Mouse (Mus musculus): ENCODE results near the gene Tmeff1.

Tmeff1 gene

DNA sequence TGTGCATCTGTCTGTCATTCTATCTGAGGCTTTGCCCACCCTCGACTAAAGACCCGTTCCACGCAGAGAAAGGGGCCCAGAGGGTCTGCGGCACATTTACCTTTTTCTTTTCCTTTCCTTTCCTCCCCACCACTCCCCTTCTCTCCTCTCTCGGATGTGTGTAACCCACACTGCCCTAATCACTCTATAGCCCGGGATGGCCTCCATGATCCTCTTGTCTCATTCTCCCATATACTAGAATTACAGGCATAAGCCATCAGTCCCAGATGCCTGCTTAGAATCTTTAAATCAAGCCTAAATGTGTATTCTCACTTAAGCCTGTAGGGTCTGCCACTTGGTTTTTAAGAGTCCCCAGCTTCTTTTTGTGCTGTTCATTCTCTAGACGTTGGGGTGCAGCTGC, 8.6 kb upstream of the Tmeff1 start:
- DNase-seq, result no peak

DNA sequence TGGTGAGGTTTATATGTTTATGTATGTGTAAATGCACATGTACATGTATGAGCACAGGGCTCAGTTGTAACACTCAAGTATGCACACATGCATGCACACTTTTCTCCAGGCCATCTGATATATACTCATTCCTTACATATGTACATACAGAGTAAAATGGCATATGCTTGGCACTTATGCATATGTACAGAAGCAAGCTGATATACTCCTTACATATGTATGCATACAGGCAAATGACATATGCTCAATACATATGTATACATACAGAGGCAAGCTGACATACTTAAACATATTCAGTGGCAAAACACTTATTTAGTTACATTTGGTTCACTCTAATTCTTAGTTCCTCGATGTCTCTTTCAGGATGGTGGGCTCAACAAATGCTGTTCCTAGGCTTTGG, 7.1 kb upstream of the Tmeff1 start:
- DNase-seq, result no peak

DNA sequence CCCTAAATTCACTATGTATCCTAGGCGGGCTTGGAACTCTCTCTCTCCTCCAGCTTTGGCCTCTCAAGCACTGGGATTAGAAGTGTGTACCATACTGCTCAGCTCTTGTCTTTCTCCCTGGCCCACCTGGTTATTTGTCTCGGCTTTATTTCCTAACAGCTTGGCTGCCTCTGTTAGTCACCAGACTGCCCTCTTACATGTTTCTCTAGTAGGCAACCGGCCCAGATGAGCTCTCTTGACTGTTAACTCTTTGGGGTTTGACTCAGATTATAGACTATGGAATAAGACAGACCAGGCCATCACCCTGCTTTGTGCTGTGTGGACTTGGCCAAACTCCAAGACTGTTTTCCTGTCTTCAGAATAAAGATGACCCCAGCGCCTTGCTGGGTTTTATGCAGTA, 6.6 kb upstream of the Tmeff1 start:
- DNase-seq, result no peak

DNA sequence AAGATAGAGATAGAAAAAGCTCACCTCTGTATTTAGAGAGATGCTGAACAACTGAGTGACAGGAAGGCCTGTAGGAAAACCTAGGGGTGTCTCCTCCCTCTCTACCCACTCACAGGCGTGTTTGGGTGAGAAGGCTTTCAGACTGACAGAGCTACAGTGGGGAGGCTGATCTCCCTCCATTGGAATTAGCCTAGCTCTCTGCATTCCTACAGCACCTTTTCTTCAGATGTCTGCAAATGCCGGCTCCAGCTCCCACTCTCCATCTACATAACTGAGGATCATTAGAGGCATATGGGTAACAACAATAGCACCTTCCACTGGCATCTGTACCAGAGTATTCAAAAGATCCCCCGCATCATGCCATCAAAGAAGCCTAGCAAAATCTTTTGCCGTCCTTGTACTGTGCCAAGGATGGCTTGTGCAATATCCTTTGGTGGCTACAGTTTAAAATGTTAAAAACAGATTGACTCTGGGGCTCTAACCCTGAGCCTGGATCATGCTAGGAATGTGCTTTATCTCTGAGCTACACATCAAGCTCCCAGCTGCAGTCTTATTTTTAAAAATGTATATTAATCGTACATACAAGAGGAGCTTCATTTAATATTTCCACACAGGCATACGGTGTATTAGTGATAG, 5.4 kb upstream of the Tmeff1 start:
- no peak for DNase-seq

DNA sequence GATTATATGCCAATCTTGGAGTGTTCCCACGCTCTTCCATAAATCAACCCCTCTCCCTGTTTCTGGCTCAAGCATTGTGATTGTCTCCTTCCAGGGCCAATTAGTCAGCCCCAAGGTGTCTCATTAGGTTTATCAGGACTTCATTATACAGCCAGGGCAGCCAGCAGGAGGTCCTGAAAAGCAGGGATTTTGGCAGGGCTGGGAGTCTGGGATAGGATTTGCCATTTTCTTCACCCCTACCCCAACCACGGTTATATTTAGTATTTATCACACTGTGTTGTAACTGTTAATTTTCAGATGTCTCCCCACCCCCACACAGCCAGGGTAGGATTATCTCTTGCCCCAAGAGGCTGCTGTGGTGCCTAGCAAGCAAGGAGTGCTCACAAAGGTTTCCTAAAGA, 3.8 kb upstream of the Tmeff1 start:
- no peak for DNase-seq

DNA sequence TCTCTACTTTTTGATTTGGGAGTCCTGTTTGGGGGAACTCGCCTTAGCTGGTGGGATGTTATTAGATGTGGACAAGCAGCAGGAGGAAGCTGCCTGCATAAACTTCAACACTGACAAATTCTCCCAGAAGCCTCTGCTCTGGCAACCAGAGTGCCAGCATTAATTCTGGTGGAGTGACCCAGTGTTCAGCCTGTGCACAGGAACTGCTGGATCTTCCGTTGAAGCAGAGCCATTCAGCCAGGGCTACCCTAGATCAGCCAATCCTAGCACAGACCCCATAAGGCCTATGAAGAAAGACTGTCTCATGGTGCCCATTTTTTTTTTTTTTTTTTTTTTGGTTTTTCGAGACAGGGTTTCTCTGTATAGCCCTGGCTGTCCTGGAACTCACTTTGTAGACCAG, 3.0 kb upstream of the Tmeff1 start:
- no peak for DNase-seq

DNA sequence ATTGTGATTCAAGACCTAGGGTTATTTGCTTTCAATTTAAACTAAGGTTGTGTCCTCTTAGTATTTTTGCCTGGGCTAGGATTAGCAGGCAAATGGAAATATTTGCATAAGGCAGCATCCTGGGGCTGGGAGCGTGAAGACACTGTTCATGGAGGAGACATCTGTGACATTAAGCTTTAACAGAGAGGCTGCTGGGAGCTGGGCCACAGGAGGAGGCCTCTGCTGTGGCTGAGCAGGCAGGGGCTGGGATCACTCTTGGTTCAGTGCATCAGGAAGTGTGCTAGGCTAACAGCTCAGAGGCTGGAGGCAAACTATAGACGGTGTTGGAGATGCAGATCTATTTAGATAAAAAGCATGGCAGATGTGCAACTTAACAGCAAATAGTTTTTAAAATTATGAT, 2.0 kb upstream of the Tmeff1 start:
- no peak for DNase-seq

DNA sequence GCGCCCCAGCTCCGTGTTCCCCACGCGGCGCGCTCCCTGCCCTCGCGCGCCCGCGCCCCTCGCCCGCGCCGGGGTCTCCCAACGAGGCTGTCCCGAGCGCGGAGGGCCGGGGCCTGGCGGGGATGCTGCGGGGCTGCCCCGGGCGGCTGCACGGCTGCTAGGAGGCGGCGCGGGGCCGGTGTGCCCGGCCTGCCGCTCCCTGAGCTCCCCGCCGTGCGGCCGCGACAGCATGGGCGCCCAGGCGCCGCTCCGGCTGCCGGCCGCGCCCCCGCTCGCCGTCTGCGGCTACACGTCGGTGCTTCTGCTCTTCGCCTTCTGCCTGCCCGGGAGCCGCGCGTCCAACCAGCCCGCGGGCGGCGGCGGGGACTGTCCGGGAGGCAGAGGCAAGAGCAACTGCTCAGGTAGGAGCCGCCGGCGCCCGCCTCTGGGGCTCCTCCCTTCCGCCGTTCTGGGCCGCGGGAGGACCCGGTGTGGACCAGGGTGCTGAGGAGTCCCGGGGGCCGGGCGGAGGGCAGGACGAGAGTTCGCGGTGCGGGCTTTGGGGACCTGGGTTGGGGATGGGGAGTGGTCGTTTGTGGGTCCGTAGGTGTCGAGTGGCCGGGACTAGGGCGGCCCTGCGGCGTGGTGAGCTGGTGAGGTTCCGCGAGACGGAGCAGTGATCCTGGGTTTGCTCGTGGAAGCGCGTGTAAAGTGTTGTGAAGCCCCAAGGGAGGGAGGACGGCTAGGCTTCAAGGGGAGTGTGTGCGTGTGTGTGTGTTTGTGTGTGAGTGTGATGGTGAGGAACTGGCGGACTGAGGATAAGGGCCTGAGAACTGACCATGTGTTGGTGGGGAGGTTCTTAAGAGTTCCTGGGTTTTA, 496 bp downstream of the Tmeff1 start:
- peak; percentile 7 for DNase-seq

DNA sequence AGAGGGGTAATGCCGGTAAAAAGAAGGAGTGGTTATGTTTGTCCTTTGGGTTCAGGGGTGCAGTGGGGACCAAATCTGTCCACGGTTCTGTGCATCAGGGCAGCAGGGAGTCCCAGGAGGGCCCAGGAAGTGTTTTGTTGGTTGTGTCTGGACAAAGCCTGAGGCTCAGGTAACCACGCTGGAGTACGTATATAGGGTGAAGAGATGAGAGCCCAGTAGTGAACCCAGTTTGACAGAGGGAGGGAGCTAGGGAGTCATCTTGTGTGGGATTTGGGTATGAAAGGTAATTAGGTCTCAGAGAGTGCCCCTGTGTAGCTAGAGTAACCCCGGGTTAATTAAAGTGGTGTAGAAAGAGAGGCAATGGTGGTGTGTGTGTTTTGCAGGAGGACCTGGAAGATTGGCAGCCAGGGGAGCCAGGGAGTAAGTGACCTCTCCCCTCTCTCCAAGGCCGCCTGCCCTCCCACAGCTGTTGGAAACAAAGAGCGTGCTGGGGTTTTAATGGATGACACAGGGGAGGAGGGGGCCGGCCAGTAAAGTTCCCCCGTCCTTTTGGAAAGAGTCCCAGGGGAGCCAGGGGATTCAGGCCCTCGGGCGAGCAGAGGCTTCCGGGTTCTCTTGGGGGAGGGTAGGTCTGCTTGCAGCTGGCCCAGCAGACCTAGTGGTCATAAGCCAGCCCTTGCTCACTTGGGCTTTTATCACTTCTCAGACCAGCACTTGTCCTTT, 1.3 kb downstream of the Tmeff1 start:
- no peak for DNase-seq

DNA sequence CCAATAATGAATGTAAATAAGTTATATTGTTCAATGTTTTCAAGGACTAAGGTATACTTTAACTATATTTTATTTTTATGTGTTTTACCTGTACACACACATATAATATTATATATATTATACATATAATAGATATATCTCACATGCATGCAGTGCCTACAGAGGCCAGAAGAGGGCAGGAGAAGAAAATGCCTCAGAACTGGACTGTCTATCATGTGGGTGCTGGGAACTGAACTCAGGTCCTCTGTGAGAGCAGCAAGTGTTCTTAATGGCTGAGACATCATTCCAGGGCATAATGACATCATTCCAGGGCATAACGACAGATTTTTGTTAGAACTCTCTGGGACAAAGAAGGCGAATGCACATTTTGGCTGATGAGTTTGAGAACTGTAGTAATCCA, 2.6 kb downstream of the Tmeff1 start:
- DNase-seq, result no peak

DNA sequence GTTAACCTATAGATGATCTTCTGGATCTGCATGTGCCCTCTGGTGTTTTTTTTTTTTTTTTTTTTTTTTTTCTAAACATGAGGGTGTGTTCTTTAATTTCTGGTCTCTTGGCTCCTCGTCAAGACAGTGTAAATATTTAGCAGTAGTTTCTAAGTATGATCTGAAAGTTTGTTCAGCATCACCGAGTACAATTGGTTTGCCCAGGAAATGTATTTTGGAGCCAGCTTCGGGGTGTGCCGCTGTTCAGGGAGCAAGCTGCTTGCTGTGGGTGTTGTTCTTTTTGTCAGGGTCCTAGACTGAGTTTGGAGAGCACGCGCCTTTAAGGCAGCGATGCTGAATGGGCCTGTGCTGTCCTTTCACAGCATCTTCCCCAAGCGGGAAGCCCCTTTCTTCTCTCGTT, 3.6 kb downstream of the Tmeff1 start:
- no peak for DNase-seq

DNA sequence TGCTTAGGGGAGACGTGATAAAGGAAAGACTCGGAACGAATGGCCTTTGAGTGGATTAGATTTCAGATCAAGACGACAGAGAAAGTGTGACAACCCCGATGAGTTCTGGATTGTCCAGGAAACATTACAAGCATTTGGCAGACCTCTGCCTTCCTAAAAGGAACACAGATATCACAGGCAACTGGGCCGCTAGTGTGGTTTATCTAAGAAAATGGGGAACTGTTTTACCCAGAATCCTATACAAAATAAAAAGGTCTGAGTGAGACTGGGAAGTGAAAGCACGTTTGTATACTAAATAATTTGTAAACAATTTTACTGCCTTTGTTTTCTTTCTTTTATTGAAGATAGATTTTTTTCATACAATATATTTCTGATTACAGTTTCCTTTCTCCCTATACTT, 5.9 kb downstream of the Tmeff1 start:
- DNase-seq, result no peak

DNA sequence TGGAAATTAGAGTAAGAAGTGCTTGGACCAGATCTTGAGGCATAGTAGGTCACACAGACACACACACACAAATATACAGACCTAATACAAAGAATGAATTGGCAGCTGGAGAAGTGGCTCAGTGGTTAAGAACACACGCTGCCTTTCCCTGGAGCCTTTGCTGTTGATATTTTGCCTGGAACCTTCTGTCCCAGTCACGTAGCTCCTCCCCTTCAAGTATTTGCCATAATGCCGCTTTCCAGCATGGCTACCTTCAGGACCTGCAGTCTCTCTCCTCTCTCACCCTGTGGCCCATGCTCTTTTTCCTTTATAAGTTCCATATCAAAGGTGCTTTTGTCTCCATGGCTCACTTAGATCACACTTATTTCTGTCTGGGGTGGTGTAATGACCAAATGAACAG, 6.4 kb downstream of the Tmeff1 start:
- no peak for DNase-seq

DNA sequence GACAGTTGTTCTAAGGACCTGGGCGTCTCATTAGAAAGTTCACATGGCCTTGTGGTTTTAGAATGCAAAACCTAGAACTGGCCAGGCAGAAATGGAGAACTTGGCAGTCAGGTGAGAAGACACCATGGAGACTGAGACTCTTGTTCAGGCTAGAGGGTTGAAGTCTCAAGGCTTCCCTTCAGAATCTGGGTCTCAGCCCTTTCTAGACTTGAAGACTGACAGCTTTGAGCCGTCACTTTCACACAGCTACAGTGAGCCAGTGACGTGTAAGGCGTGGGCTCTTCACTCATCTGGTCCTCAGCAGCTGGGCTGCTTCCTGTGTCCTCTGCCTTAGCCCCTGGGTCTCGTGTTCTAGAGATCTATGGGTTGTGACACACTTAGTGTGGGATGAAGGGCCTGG, 7.4 kb downstream of the Tmeff1 start:
- no peak for DNase-seq

DNA sequence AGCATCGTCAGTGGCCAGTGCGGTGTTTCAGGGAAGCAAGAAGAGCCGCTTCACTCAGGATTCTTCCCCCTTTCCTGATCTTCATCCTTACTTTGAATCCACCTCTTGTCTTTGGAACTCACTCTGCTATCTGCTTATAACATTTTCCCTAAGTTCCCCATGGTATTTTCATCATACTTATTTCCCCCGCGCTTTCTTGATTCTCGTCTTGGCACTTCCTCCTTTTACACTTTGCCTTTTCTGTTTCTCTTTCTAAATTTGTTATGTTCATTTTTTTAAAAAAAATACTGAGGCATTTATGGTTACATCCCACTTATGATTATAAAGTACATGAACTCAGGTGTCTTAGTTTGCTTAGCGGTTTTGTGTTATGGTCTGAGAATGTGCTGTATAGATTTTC, 7.9 kb downstream of the Tmeff1 start:
- no peak for DNase-seq

DNA sequence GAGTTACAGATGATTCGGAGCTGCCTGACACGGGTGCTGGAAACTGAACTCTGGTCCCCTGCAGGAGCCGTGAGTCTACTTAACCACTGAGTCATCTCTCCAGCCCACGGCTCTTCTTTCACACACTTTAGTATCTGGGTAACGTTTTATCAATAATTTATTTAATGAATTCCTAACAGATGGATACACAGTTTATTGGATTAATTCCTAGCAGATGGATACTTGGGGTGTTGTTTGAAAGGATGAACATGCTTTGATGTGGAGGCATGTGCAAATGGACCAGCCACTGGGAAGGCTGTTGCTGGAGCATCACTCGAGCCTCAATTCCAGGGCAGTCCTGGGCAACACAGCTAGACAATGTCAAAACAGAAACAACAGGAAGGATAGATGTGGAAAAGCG, 11.1 kb downstream of the Tmeff1 start:
- DNase-seq, result no peak

DNA sequence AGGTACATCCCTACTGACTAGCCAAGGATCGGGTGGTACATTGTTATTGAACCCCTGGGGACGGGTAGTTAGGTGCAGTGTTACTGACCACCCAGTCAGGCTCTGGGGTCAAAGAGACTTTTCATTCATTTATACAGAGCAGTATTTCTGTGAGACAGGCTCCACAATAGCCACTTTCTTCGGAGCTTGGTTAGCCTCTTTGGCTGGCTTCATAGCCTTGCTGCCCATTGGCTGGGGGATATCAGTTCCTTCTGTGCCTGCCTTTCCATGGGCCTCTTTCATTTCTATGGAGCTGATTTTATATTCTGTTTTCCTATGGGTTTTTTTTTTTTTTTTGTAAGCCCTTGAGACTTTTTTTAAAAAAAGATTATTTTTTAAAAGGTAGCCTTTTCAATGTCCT, 20.7 kb downstream of the Tmeff1 start:
- DNase-seq, result no peak

DNA sequence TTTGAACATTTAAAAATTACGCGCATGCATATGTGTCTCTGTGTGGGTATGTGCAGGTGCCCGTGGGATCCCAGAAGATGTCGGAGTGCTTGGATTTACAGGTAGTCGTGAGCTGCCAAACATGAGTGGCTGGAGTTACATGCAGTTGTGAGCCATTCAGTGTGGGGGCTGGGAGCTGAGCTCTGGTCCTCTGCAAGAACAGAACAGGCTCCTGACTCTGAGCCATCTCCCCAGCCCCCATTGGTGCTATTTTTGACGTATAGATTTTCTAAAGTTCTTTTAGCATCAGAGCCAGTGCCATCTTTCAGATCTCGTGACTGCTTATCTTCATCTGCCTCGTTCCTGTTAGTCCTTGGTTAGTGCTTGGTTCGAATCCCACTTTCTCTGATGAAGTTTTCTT, 24.5 kb downstream of the Tmeff1 start:
- DNase-seq, result no peak

DNA sequence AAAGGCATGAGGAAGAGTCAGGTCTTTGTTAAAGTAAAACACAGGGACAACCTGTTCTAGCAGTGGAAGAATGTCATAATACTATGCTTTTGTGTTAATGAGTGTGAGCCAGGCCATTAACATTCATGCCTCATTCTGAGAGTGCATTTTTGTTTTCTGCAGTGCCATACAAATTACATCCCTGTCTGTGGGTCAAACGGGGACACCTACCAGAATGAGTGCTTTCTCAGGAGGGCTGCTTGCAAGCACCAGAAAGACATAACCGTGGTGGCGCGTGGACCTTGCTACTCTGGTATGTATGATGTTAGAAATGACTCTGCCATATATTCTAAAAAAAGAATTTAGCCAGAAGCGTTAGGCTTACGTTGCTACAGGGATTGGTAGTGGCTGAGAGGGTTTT, 25.3 kb downstream of the Tmeff1 start:
- no peak for DNase-seq

DNA sequence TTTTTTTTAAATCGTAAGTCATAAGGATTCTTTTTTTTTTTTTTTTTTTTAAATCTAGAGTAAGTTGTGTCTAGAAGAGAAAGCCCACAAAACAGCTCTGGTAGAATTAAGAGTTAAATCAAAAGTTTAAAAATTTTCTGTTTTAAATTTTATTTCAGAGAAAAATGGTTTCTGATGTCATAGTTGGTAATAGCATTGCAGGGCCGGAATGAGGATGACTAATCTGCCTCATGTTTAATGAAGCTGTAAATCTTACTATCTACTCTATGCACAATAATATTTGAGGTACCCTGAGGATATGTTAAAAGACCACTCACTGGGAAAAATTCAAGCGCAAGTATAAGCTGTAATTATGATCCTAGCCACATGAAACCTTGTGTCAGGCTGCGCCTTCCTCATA, 30.5 kb downstream of the Tmeff1 start:
- DNase-seq, result no peak

DNA sequence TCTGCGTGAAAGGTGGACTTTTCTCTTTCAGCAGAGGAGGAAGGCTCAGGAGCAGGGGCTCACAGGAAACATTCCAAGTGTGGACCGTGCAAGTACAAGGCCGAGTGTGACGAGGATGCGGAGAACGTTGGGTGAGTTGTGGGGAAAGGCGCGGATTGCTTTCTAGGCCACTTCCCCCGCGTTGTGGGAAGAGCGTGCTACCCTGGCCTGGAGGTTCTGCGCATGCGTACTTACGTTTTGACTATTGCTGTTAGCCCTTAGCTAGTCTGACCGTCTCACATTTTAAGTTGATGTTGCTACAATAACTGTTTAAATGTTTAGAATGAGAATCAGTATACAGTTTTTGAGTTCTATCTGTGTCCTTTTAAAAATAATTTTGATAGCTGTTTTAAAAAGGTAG, 32.2 kb downstream of the Tmeff1 start:
- no peak for DNase-seq

DNA sequence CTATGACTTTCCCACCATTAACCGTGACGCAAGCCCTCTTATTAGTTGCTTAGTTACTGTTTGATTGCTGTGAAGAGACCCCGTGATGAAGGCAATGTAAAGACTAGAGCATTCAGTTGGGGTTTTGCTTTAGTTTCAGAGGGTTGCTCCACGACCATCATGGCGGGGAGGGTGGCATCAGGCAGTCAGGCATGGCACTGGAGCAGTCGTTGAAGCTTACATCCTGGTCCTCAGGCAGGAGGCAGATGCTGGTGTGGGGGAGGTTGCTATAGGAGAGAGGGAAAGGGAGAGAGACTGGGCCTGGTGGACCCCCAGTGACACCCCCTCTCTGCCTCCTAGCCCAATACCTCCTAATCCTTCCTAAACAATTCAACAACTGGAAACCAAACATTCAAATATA, 35.1 kb downstream of the Tmeff1 start:
- no peak for DNase-seq

DNA sequence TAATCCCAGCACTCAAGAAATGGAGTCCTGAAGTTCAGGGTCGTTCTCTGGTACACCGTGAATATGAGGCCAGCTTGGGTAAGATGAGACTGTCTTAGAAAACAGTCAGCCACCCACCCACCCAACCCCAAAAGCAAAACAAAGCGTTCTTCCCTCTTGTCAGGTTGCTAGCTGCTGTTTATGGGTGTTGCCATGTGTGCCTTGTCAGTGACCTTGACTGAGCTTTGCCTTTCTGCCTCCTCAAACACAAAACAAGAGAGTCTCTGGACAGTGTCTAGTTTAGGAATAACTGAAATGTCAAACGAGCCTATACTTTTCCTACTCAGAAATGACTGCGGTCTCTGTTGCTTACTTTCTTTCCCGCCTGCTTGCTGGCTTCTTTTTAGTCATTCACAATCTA, 37.3 kb downstream of the Tmeff1 start:
- DNase-seq, result no peak

DNA sequence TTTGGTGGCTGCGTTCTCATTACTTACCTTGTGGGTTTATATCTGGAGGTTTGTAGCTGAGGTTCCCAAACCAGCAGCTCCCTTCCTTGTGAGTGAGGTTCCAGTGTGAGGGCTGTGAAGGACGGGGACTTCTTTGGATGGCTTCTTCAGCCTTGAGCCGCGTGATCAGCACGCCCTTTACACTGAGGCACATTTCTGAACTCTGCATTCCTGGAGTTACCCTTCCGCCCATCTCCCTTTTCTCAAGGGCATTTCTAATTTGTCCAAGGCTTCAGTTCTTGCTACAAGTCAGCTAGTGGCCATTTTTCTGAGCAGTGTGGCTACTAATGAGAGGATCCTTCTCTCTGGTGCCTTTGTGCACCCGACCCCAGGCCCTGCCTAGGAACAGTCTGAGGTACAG, 38.0 kb downstream of the Tmeff1 start:
- DNase-seq, result no peak

All from kidney, adult 9 months (tissue).